Mouse (Mus musculus): ENCODE measurements around the gene Chm. TPM values are rescaled to one million over a fixed set of nuclear protein-coding genes. Genes with fewer than 3 reads are reported as not detected.
"Not testable (repeated sequence)": the region's sequence is repeated elsewhere in the genome, so short reads cannot be mapped to it uniquely, and the experiment has no call there.

The Chm gene
- polyA plus RNA-seq (2014; fragmentation: Nextera tagmentation; extraction: Ambion mirVana): 13.3 and 16.0 TPM in 2 replicates

DNA sequence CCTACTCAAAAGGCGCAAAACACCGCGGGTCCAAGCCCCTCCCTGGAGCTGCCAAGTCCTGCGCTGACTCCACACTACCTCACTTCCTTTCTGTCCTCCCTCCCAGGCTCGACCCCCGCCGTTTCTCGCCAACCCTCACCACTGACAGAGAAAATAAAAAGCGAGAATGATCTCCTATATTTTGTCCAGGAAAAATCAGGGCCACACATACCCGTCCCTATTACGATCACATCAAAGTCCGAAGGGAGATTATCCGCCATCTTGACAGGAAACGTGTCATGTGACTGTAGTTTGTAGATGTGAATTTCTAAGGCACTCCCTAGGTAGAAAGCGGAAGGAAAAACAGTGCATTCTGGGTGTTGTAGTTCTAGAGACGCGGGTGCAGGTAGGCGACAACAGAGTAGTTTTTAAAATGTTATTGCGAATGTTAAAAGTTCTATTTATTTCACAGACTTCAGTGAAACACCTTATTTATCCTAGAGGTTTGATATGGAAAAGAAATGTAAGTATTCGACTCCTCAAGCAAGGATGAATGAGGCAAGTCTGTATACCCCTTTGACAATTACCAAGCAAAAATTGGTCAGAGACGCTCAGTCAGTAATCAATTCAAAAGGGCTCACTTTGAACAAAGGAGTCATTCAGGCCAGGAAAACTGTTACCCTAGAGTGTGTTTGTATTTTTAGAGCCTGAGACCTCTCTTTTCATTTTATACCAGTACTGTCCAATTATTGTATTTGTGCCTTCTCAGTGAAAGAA lies at the start of gene Chm:
Gene Chm (minus strand): TSS at position 288 of the 756 bp plus-strand sequence.
- H3K4me3 ChIP-seq (ENCODE audit: low read depth, low read length): peak within 1 kb of the TSS; percentile 54
- H3K36me3 ChIP-seq (ENCODE audit: control insufficient read depth, insufficient read depth, low read length): no peaks in the 10 kb centered on the region
- no peaks in the 10 kb centered on the region for H3K9me3 ChIP-seq (replicated peaks; ENCODE audit: control insufficient read depth, low read length)
- H3K4me2 ChIP-seq: peak within 1 kb of the TSS; percentile 55
- H3K9ac ChIP-seq (ENCODE audit: low read depth, low read length): peak within 1 kb of the TSS; percentile 65
- H3K4me1 ChIP-seq (ENCODE audit: control insufficient read depth, insufficient read depth, low read length): no peaks in the 10 kb centered on the region
- WGBS (ENCODE audit: insufficient replicate concordance): 7% methylated on average over 21 of the region's 21 CpGs
- H3K27ac ChIP-seq (ENCODE audit: low read depth, low read length): peak within 1 kb of the TSS; percentile 59
- peak; percentile 87 for ATAC-seq (replicated peaks; ENCODE audit: insufficient number of reproducible peaks, low FRiP score, low TSS enrichment)
- H3K27me3 ChIP-seq (ENCODE audit: control insufficient read depth, insufficient read depth, low read length): no peaks in the 10 kb centered on the region

DNA sequence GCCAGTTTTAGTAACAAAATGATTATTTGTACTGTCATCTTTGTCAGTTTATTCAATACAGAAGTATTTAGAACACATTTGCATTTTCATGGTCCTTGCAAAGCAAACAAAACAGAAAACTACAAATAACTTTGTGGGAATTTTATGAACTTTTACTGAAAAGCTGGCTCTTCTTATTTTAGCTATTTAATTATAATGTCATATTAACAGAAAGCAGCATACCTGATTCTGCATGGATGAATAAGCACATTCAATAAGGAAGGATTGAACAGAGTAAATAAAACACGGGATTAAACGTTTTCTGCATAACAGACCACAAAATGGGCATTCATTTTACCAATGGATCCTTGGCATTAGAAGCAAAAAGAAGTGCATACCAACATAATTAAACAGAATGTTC lies 8.6 kb upstream of the Chm start:
- no peak overlapping the region for H3K4me3 ChIP-seq (ENCODE audit: low read depth, low read length)
- H3K27ac ChIP-seq (ENCODE audit: low read depth, low read length): no peak overlapping the region
- no peak for ATAC-seq (replicated peaks; ENCODE audit: insufficient number of reproducible peaks, low FRiP score, low TSS enrichment)
- no peaks in the 10 kb centered on the region for H3K27me3 ChIP-seq (ENCODE audit: control insufficient read depth, insufficient read depth, low read length)
- 45% methylated on average over 2 of the region's 2 CpGs for WGBS (ENCODE audit: insufficient replicate concordance)
- H3K9me3 ChIP-seq (replicated peaks; ENCODE audit: control insufficient read depth, low read length): no peaks in the 10 kb centered on the region
- H3K4me1 ChIP-seq (ENCODE audit: control insufficient read depth, insufficient read depth, low read length): no peaks in the 10 kb centered on the region
- H3K9ac ChIP-seq (ENCODE audit: low read depth, low read length): no peak overlapping the region
- no peak overlapping the region for H3K4me2 ChIP-seq
- H3K36me3 ChIP-seq (ENCODE audit: control insufficient read depth, insufficient read depth, low read length): no peaks in the 10 kb centered on the region

DNA sequence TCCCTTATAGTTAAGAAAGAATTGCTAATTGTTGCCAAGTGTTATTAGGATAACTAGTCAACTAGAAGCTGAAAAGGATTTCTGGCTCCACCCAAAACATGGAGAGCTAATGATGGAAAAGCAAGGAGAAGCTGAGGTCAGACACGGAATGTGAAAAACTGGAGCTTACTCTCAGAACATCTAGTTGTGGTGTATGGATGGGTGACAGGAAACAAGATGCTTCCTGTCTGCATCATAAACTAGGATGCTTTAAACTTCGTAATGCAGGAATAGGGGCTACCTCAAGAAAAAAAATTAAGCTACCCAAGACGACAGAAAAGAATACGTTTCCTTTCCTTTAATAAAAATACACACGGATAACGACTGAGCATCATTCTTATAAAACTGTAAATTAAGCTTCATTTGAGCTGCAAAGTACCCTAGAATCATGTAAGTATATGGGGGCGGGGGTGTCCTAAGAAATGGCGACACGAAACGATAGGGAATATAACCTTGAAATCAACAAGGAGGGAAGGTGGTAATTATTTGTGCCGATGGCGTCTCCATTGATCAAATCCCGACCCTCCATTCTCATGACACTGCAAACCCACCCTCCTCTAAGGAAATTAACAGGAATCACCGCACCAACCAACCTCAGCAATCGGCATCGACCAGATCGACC lies 618 bp downstream of the Chm start:
- ATAC-seq (replicated peaks; ENCODE audit: insufficient number of reproducible peaks, low FRiP score, low TSS enrichment): no peak
- H3K36me3 ChIP-seq (ENCODE audit: control insufficient read depth, insufficient read depth, low read length): no peaks in the 10 kb centered on the region
- H3K4me2 ChIP-seq: peak overlapping the region; percentile 55
- H3K4me3 ChIP-seq (ENCODE audit: low read depth, low read length): peak overlapping the region; percentile 54
- H3K27ac ChIP-seq (ENCODE audit: low read depth, low read length): peak overlapping the region; percentile 59
- WGBS (ENCODE audit: insufficient replicate concordance): 11% methylated on average over 17 of the region's 17 CpGs
- no peaks in the 10 kb centered on the region for H3K9me3 ChIP-seq (replicated peaks; ENCODE audit: control insufficient read depth, low read length)
- H3K4me1 ChIP-seq (ENCODE audit: control insufficient read depth, insufficient read depth, low read length): no peaks in the 10 kb centered on the region
- no peaks in the 10 kb centered on the region for H3K27me3 ChIP-seq (ENCODE audit: control insufficient read depth, insufficient read depth, low read length)
- H3K9ac ChIP-seq (ENCODE audit: low read depth, low read length): peak overlapping the region; percentile 65

DNA sequence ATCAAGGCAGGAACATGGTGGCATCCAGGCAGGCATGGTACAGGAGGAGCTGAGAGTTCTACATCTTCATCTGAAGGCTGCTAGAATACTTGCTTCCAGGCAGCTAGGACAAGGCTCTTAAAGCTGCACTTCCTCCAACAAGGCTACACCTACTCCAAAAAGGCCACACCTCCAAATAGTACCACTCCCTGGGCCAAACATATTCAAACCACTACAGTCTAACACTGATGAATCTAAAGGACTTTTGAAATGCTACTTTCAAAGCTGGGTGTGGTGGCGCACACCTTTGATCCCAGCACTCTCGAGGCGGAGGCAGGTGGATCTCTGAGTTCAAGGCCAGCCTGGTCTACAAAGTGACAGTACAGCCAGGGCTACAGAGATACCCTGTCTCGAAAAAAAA lies 4.5 kb downstream of the Chm start:
- not testable (repeated sequence) for H3K27ac ChIP-seq (ENCODE audit: low read depth, low read length); H3K4me3 ChIP-seq (ENCODE audit: low read depth, low read length); H3K4me2 ChIP-seq; H3K9ac ChIP-seq (ENCODE audit: low read depth, low read length); H3K27me3 ChIP-seq (ENCODE audit: control insufficient read depth, insufficient read depth, low read length); H3K4me1 ChIP-seq (ENCODE audit: control insufficient read depth, insufficient read depth, low read length); H3K36me3 ChIP-seq (ENCODE audit: control insufficient read depth, insufficient read depth, low read length); H3K9me3 ChIP-seq (replicated peaks; ENCODE audit: control insufficient read depth, low read length); ATAC-seq (replicated peaks; ENCODE audit: insufficient number of reproducible peaks, low FRiP score, low TSS enrichment)
- 85% methylated on average over 4 of the region's 4 CpGs for WGBS (ENCODE audit: insufficient replicate concordance)

DNA sequence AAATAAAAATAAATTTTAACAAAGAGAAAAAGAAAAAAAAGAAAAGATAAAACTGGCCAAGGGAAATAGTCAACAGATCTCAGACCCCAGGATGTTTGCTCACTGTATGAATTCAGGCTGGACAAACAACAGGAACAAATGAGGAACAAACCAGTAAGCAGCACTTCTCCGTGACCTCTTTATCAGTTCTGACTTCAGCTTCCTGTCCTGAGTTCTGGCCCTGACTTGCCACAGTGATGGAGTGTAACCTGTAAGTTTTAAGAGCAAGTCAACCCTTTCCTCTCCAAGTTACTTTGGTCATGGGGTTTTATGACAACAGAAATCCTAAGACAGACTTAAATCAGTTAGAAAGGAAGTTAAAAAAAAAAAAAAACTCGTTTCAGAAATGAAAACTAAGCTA lies 12.6 kb downstream of the Chm start:
- Histone ChIP-seq H3K36me3 (ENCODE audit: control insufficient read depth, insufficient read depth, low read length) (no peaks in the 10 kb centered on the region), H3K27me3 (ENCODE audit: control insufficient read depth, insufficient read depth, low read length) (no peaks in the 10 kb centered on the region), H3K27ac (ENCODE audit: low read depth, low read length) (no peak overlapping the region), H3K9ac (ENCODE audit: low read depth, low read length) (no peak overlapping the region), H3K4me1 (ENCODE audit: control insufficient read depth, insufficient read depth, low read length) (no peaks in the 10 kb centered on the region), H3K9me3 (replicated peaks; ENCODE audit: control insufficient read depth, low read length) (no peaks in the 10 kb centered on the region), H3K4me2 (no peak overlapping the region), H3K4me3 (ENCODE audit: low read depth, low read length) (no peak overlapping the region)
- WGBS (ENCODE audit: insufficient replicate concordance): 68% methylated on average over 2 of the region's 2 CpGs
- ATAC-seq (replicated peaks; ENCODE audit: insufficient number of reproducible peaks, low FRiP score, low TSS enrichment): no peak

DNA sequence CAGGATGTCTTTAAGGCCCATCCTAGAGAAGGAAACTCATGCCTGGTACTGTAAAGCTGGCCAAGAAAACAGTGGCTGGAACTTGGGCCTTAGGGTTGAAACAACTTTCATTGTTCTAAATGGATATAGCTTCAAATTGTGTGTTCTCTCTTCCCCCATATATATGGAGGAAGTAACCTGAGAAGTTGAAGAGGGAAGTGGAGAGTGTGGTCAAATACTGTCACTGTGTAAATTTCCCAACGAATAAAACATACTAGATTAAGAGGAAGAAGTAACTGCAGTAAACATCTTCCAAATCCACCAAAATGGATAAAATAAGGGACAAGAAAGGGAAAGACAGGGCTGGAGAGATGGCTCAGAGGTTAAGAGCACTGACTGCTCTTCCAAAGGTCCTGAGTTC lies 13.0 kb downstream of the Chm start:
- H3K4me2 ChIP-seq: no peak overlapping the region
- no peaks in the 10 kb centered on the region for H3K4me1 ChIP-seq (ENCODE audit: control insufficient read depth, insufficient read depth, low read length)
- H3K27me3 ChIP-seq (ENCODE audit: control insufficient read depth, insufficient read depth, low read length): no peaks in the 10 kb centered on the region
- H3K9me3 ChIP-seq (replicated peaks; ENCODE audit: control insufficient read depth, low read length): no peaks in the 10 kb centered on the region
- no peak overlapping the region for H3K4me3 ChIP-seq (ENCODE audit: low read depth, low read length)
- H3K9ac ChIP-seq (ENCODE audit: low read depth, low read length): no peak overlapping the region
- ATAC-seq (replicated peaks; ENCODE audit: insufficient number of reproducible peaks, low FRiP score, low TSS enrichment): no peak
- H3K27ac ChIP-seq (ENCODE audit: low read depth, low read length): no peak overlapping the region
- 70% methylated on average over 1 of the region's 1 CpGs for WGBS (ENCODE audit: insufficient replicate concordance)
- no peaks in the 10 kb centered on the region for H3K36me3 ChIP-seq (ENCODE audit: control insufficient read depth, insufficient read depth, low read length)

DNA sequence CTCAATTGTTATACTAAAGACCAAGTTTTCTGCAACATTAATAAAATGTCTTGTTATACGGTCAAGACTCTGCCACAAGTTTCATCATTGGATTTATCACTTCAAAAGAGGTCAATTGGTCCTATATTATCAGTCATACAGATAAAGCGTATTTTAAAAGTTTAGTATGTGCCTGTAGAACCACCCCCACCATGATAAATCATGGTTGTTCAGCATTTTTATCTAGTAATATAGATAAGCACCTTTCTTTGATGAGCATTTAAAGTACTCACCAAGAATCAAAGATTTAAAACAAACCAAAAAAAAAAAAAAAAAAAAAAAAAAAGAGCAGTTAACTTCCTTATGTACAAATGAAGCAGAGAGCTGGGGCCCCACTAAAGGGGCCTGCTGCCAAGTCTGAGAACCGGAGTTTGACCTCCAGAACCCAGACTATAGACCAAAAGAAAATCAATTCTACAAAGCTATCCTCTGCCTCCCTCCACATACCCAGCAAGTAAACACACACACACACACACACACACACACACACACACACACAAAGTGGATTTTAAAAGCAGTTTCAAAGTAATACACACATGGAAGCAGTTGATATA lies 25.0 kb downstream of the Chm start:
- Histone ChIP-seq H3K4me2 (no peak overlapping the region), H3K27me3 (ENCODE audit: control insufficient read depth, insufficient read depth, low read length) (no peaks in the 10 kb centered on the region), H3K4me3 (ENCODE audit: low read depth, low read length) (no peak overlapping the region), H3K27ac (ENCODE audit: low read depth, low read length) (no peak overlapping the region), H3K4me1 (ENCODE audit: control insufficient read depth, insufficient read depth, low read length) (no peaks in the 10 kb centered on the region), H3K36me3 (ENCODE audit: control insufficient read depth, insufficient read depth, low read length) (no peaks in the 10 kb centered on the region), H3K9me3 (replicated peaks; ENCODE audit: control insufficient read depth, low read length) (no peaks in the 10 kb centered on the region), H3K9ac (ENCODE audit: low read depth, low read length) (no peak overlapping the region)
- no peak for ATAC-seq (replicated peaks; ENCODE audit: insufficient number of reproducible peaks, low FRiP score, low TSS enrichment)
- WGBS (ENCODE audit: insufficient replicate concordance): 58% methylated on average over 3 of the region's 3 CpGs

DNA sequence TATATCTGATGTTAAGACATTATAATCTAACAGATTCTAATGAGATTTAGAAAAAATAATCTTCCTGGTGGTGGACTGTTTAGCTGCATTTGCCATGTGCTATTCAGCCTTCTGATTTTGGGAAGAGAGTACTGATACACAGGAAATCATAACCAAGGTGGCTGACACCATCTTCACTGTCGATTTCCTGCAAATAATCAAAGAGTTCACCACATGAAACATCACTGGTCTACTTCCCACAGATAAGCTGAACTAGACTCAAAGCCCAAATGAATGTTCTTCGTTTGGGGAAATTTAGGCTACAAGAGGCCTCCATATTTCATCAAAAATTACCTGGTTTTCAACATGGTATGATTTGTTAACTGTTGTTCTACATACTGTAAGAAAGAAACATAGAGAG lies 101.1 kb downstream of the Chm start:
- no peaks in the 10 kb centered on the region for H3K4me1 ChIP-seq (ENCODE audit: control insufficient read depth, insufficient read depth, low read length)
- no peak for ATAC-seq (replicated peaks; ENCODE audit: insufficient number of reproducible peaks, low FRiP score, low TSS enrichment)
- no peak overlapping the region for H3K4me3 ChIP-seq (ENCODE audit: low read depth, low read length)
- 65% methylated on average over 2 of the region's 2 CpGs for WGBS (ENCODE audit: insufficient replicate concordance)
- no peak overlapping the region for H3K4me2 ChIP-seq
- H3K27ac ChIP-seq (ENCODE audit: low read depth, low read length): no peak overlapping the region
- H3K9me3 ChIP-seq (replicated peaks; ENCODE audit: control insufficient read depth, low read length): no peaks in the 10 kb centered on the region
- no peaks in the 10 kb centered on the region for H3K36me3 ChIP-seq (ENCODE audit: control insufficient read depth, insufficient read depth, low read length)
- no peak overlapping the region for H3K9ac ChIP-seq (ENCODE audit: low read depth, low read length)
- no peaks in the 10 kb centered on the region for H3K27me3 ChIP-seq (ENCODE audit: control insufficient read depth, insufficient read depth, low read length)

Data from heart, embryonic 11.5 days (tissue).